Mouse (Mus musculus) intestine, embryonic 14.5 days (tissue): ENCODE data around the gene Sfn. TPM values are rescaled to one million over a fixed set of nuclear protein-coding genes. Genes with fewer than 3 reads are reported as not detected.

Experiments used
- ATAC-seq: fragments of 200-750 bp; cut with Nextera tagmentation; replicated peaks from 2 replicates; pipeline ENCODE4 v1.8.0; 2017; ENCODE audit warnings: low read depth, moderate number of reproducible peaks, moderate TSS enrichment, moderate library complexity; ENCODE audit not compliant: low FRiP score, low TSS enrichment
- DNase-seq: peaks from one replicate; pipeline ENCODE4 v3.0.0-alpha.2; 2018; ENCODE audit warnings: low spot score
- H3K27ac ChIP-seq: fragments of 300-500 bp; sonication (generic); 2 replicates; pipeline ENCODE4 v1.5.1; 2014; ENCODE audit warnings: low read depth, mild to moderate bottlenecking, control low read depth
- H3K27me3 ChIP-seq: fragments of 300-500 bp; sonication (generic); replicated peaks from 2 replicates; pipeline ENCODE4 v1.6.1; 2014; ENCODE audit warnings: low read length, control low read depth; ENCODE audit not compliant: control insufficient read depth, insufficient read depth
- H3K36me3 ChIP-seq: fragments of 300-500 bp; sonication (generic); 2 replicates; pipeline ENCODE4 v1.6.1; 2014; ENCODE audit warnings: low read length, control low read depth; ENCODE audit not compliant: control insufficient read depth, insufficient read depth
- H3K4me1 ChIP-seq: fragments of 300-500 bp; sonication (generic); replicated peaks from 2 replicates; pipeline ENCODE4 v1.6.1; 2014; ENCODE audit warnings: low read length, control low read depth, mixed read lengths; ENCODE audit not compliant: control insufficient read depth, insufficient read depth
- H3K4me2 ChIP-seq: fragments of 300-500 bp; sonication (generic); 2 replicates; pipeline ENCODE4 v1.6.1; 2014; ENCODE audit warnings: low read length
- H3K4me3 ChIP-seq: fragments of 300-500 bp; sonication (generic); 2 replicates; pipeline ENCODE4 v1.5.1; 2014; ENCODE audit warnings: low read depth, low read length, control low read depth, mixed read lengths
- H3K9ac ChIP-seq: fragments of 300-500 bp; sonication (generic); 2 replicates; pipeline ENCODE4 v1.6.1; 2014; ENCODE audit warnings: mild to moderate bottlenecking, low read length
- H3K9me3 ChIP-seq: fragments of 300-500 bp; sonication (generic); 2 replicates; pipeline ENCODE4 v1.6.1; 2016; ENCODE audit warnings: low read length, control low read depth; ENCODE audit not compliant: control insufficient read depth
- WGBS: fragments of 180-500 bp; shearing (Covaris S2); extraction: QIAGEN DNeasy Blood & Tissue Kit; methylation state at CpG from one replicate; pipeline ENCODE4 v1.1.7; 2014; 5-methylcytosine and 5-hydroxymethylcytosine counted together
- polyA plus RNA-seq: library from polyadenylated mRNA; unstranded; fragments of >200 nt; fragmentation: Nextera tagmentation; extraction: Ambion mirVana; gene quantifications from 2 replicates; pipeline ENCODE4 v1.2.1, GENCODE M21; 2014

Sfn gene
- polyA plus RNA-seq, 1 experiment from 2014 or later, result 42.7 TPM

- ATAC-seq (no peak), DNase-seq (no peak)
- Histone ChIP-seq H3K36me3 (peaks cover 21% of the 10 kb centered on the region), H3K4me1 (peaks cover 3% of the 10 kb centered on the region; the same call in 1 of the 2 replicates), H3K9ac (no peak overlapping the region), H3K4me2 (no peak overlapping the region), H3K27ac (no peak overlapping the region), H3K4me3 (no peak overlapping the region), H3K9me3 (no peaks in the 10 kb centered on the region), H3K27me3 (peaks cover 28% of the 10 kb centered on the region)
- 86% methylated on average over 7 of the region's 7 CpGs for WGBS
Observed at GRCm38 (mm10) chr4:133604175-133604574, 2.2 kb upstream of the Sfn start.

DNA sequence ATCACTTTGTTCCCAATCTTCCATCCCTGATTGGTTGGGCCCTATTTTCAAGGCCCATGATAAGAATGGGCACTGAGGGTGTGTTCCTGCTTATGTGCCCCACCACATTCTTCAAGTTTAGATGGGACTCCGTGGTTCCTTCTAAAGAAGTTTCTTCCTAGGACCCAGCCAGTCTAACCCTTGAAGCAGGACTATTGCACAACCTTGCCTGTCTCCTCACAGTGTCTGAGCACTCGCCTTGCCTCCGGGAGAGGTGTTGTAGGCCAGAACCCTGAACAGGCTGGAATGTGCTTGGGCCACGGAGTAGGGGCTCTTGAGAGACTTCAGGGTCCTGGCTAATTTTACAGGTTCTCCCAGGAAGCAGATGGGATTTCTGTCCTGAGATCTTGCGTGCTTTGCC, 1.1 kb upstream of the Sfn start:
- 88% methylated on average over 5 of the region's 5 CpGs for WGBS
- Histone ChIP-seq H3K9ac (no peak overlapping the region), H3K4me3 (no peak overlapping the region), H3K4me2 (no peak overlapping the region), H3K4me1 (peaks cover 8% of the 10 kb centered on the region; the same call in 1 of the 2 replicates), H3K27me3 (peaks cover 33% of the 10 kb centered on the region), H3K9me3 (no peaks in the 10 kb centered on the region), H3K27ac (no peak overlapping the region), H3K36me3 (peaks cover 14% of the 10 kb centered on the region)
- DNase-seq, result no peak
- ATAC-seq, result no peak

- peak overlapping the region; percentile 76; the same call in 1 of the 2 replicates for H3K27ac ChIP-seq
- WGBS, result 12% methylated on average over 9 of the region's 9 CpGs
- peaks cover 11% of the 10 kb centered on the region for H3K36me3 ChIP-seq
- peak overlapping the region; percentile 78 for H3K4me2 ChIP-seq
- H3K4me3 ChIP-seq, result peak overlapping the region; percentile 54
- peak overlapping the region; percentile 42 for H3K9ac ChIP-seq
- DNase-seq (no peak), ATAC-seq (no peak)
- peaks cover 33% of the 10 kb centered on the region for H3K27me3 ChIP-seq
- H3K9me3 ChIP-seq, result no peaks in the 10 kb centered on the region
- peaks cover 8% of the 10 kb centered on the region; the same call in 1 of the 2 replicates for H3K4me1 ChIP-seq
Observed at GRCm38 (mm10) chr4:133600306-133600705, 1.7 kb downstream of the Sfn start.

DNA sequence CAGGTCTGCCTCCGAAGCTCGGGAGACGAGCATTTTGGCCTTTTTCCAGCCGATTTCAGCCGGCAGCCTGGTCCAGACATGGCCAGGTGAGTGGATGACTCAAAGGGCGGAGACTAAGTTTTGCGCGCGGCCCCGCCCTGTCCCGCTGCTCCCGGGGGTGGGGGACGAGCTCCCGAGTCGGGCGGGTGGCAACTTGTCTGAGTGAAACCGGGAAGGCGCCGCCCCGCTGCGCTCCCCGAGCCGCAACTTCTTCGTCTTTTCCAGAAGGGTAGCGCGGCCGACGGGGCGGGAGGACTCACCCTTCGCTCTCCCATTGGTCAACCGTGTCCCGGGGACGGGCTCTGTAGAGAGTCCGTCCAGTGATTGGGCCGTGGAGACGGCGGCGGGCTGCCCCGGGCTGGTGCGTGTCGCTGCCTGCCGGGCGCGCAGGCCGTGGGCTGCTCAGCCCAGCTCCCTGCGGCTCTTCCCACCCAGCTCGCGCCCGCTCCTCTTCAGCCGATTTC, 2.3 kb downstream of the Sfn start:
- DNase-seq (peak; percentile 89), ATAC-seq (peak; percentile 91)
- WGBS, result under 1% methylated on average over 41 of the region's 50 CpGs
- Histone ChIP-seq H3K9ac (peak overlapping the region; percentile 42), H3K9me3 (no peaks in the 10 kb centered on the region), H3K36me3 (peaks cover 11% of the 10 kb centered on the region), H3K27ac (peak overlapping the region; percentile 76), H3K4me1 (peaks cover 8% of the 10 kb centered on the region; the same call in 1 of the 2 replicates), H3K27me3 (peaks cover 33% of the 10 kb centered on the region), H3K4me3 (peak overlapping the region; percentile 54), H3K4me2 (peak overlapping the region; percentile 78)

- ATAC-seq, result 0 out of 2 replicates have a peak, but pooled peaks have one; percentile 16
- H3K27me3 ChIP-seq, result peaks cover 33% of the 10 kb centered on the region
- H3K4me3 ChIP-seq, result peak overlapping the region; percentile 54
- WGBS, result 18% methylated on average over 7 of the region's 7 CpGs
- H3K4me2 ChIP-seq, result peak overlapping the region; percentile 78
- peak overlapping the region; percentile 42 for H3K9ac ChIP-seq
- H3K27ac ChIP-seq, result peak overlapping the region; percentile 76
- no peak for DNase-seq
- H3K4me1 ChIP-seq, result peaks cover 8% of the 10 kb centered on the region; the same call in 1 of the 2 replicates
- peaks cover 10% of the 10 kb centered on the region for H3K36me3 ChIP-seq
- no peaks in the 10 kb centered on the region for H3K9me3 ChIP-seq
Observed at GRCm38 (mm10) chr4:133599116-133599515, 2.9 kb downstream of the Sfn start.

DNA sequence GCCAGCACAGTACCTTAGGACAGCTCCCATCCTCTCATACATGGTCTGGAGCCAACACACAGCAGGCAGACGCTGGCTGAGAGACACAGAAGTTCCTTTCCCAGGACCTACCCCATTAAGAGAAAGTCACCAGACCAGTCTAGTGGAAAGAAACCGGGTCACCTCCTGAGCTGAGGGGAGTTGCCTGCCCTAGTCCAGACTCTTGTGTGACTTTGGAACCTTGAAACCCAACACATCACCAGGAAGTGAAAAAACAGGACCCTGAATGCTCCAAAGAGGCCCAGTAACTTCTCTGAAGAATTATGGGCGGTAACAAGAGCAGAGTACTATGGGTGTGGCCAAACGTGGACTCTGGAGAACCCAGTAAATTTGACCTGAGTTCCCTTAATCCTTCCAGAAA, 3.4 kb downstream of the Sfn start:
- Histone ChIP-seq H3K27ac (peak overlapping the region; percentile 76), H3K9me3 (no peaks in the 10 kb centered on the region), H3K4me3 (no peak overlapping the region), H3K36me3 (peaks cover 5% of the 10 kb centered on the region), H3K27me3 (peaks cover 33% of the 10 kb centered on the region), H3K4me1 (peaks cover 8% of the 10 kb centered on the region; the same call in 1 of the 2 replicates), H3K9ac (no peak overlapping the region), H3K4me2 (peak overlapping the region; percentile 78; the same call in 1 of the 2 replicates)
- 40% methylated on average over 4 of the region's 4 CpGs for WGBS
- ATAC-seq (peak; percentile 12), DNase-seq (peak; percentile 67)

GRCm38 (mm10) chr4:133596084-133596483, 5.9 kb downstream of the Sfn start:
- H3K4me3 ChIP-seq, result no peak overlapping the region
- peaks cover 15% of the 10 kb centered on the region for H3K27me3 ChIP-seq
- peaks cover 6% of the 10 kb centered on the region; the same call in 1 of the 2 replicates for H3K4me1 ChIP-seq
- 80% methylated on average over 6 of the region's 6 CpGs for WGBS
- H3K9ac ChIP-seq, result no peak overlapping the region
- H3K27ac ChIP-seq, result no peak overlapping the region
- no peak for ATAC-seq
- DNase-seq, result no peak
- peaks cover 7% of the 10 kb centered on the region; the same call in 1 of the 2 replicates for H3K36me3 ChIP-seq
- no peak overlapping the region for H3K4me2 ChIP-seq
- H3K9me3 ChIP-seq, result no peaks in the 10 kb centered on the region

- ATAC-seq (no peak), DNase-seq (no peak)
- H3K27ac ChIP-seq, result no peak overlapping the region
- no peak overlapping the region for H3K9ac ChIP-seq
- H3K4me1 ChIP-seq, result peaks cover 6% of the 10 kb centered on the region; the same call in 1 of the 2 replicates
- WGBS, result 63% methylated on average over 7 of the region's 7 CpGs
- peaks cover 12% of the 10 kb centered on the region; the same call in 1 of the 2 replicates for H3K36me3 ChIP-seq
- no peaks in the 10 kb centered on the region for H3K9me3 ChIP-seq
- H3K4me3 ChIP-seq, result no peak overlapping the region
- H3K27me3 ChIP-seq, result peaks cover 15% of the 10 kb centered on the region
- no peak overlapping the region for H3K4me2 ChIP-seq
Observed at GRCm38 (mm10) chr4:133595538-133595937, 6.4 kb downstream of the Sfn start.

- peaks cover 39% of the 10 kb centered on the region for H3K36me3 ChIP-seq
- WGBS, result 32% methylated on average over 7 of the region's 7 CpGs
- no peak overlapping the region for H3K4me3 ChIP-seq
- no peak overlapping the region for H3K27ac ChIP-seq
- DNase-seq (peak; percentile 95), ATAC-seq (no peak)
- no peaks in the 10 kb centered on the region for H3K9me3 ChIP-seq
- no peaks in the 10 kb centered on the region for H3K4me1 ChIP-seq
- no peak overlapping the region for H3K9ac ChIP-seq
- no peaks in the 10 kb centered on the region for H3K27me3 ChIP-seq
- H3K4me2 ChIP-seq, result no peak overlapping the region
Observed at GRCm38 (mm10) chr4:133592570-133592969, 9.4 kb downstream of the Sfn start.
